23 mouse cellular contexts compared by ENCODE assay signal in the genomic region with DNA sequence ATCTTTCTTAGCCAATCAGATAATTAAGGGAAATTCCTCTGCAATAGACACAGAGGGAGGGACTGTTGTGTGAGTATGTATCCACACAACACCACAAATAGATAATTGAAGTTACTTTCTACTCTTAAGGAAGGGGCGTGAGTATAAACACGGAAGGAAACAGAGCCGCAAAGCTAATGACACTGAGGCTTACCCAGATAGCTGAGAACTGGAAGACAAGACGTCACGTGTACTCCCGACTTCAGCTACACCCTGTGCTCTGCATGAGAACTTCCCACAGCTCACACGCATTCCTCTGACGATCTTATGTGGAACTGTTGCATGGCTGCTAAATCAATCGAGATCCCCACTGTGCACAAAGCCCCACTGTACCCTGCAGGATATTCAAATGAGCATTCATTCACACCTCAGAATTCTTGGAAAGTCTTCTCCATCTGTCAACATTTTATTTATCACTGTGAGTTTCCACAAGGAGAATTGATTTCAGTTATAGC.
DNase-seq lines count a peak whose midpoint lies in the region; ATAC-seq and TF ChIP-seq lines count a peak whose summit lies in the region.
"Had no signal": no experiment of that assay in that cellular context is flagged by ENCODE, and none has a peak within 500 bp of the region (broad histone marks: within the 10 kb centered on the region; RNA-seq: fewer than 3 reads in every experiment).

No protein-coding gene starts in this region.

- peak; percentile 15 for DNase-seq in kidney, postnatal 0 days (ENCODE audit: low spot score)
- DNase-seq in kidney, postnatal 36 days, result no peak
- DNase-seq in R1 (ENCODE audit: low read depth, low spot score), result peak; percentile 59
- peak; percentile 49 for DNase-seq in brain, adult 2 months (ENCODE audit: low read depth, low spot score)
- peak; percentile 38 for DNase-seq in lung, postnatal 25 days (ENCODE audit: low spot score)
- DNase-seq in kidney, postnatal 25 days, result no peak
- DNase-seq: adrenal gland, adult 8-10 months; cerebellum, adult 9-11 months; embryo, embryonic 11 days; gastrocnemius, adult 2 months; heart, postnatal 10 days; kidney, adult 8-10 months; kidney, postnatal 4 days; right cerebral cortex, postnatal 4 days had no signal

- no peak overlapping the region for H3K9ac ChIP-seq in kidney, postnatal 0 days (ENCODE audit: low read depth, low read length)
- no peak overlapping the region for H3K9ac ChIP-seq in hindbrain, embryonic 12.5 days
- H3K9ac ChIP-seq: hindbrain, embryonic 14.5 days; limb, embryonic 13.5 days; liver, embryonic 15.5 days; midbrain, embryonic 15.5 days had no signal

- no peak for TF ChIP-seq CTCF in kidney, postnatal 0 days (IDR thresholded peaks at IDR 0.05; ENCODE audit: low read depth)

- ATAC-seq in kidney, postnatal 0 days (replicated peaks; ENCODE audit: low FRiP score, low read depth), result no peak
- ATAC-seq in hindbrain, embryonic 12.5 days (ENCODE audit: low FRiP score), result no peak
- ATAC-seq: midbrain, embryonic 15.5 days had no signal

- no peaks in the 10 kb centered on the region for H3K4me1 ChIP-seq in kidney, postnatal 0 days (replicated peaks; ENCODE audit: insufficient read depth, low read length)
- no peaks in the 10 kb centered on the region for H3K4me1 ChIP-seq in hindbrain, embryonic 12.5 days
- H3K4me1 ChIP-seq: limb, embryonic 13.5 days; liver, embryonic 15.5 days; megakaryocyte, embryonic 14.5 days; midbrain, embryonic 15.5 days had no signal

- no peaks in the 10 kb centered on the region for H3K9me3 ChIP-seq in kidney, postnatal 0 days (replicated peaks; ENCODE audit: low read length)
- peaks cover 6% of the 10 kb centered on the region for H3K9me3 ChIP-seq in hindbrain, embryonic 12.5 days (replicated peaks)
- H3K9me3 ChIP-seq: liver, embryonic 15.5 days; midbrain, embryonic 15.5 days had no signal

- WGBS in kidney, postnatal 0 days, result 73% methylated on average over 9 of the region's 9 CpGs
- 84% methylated on average over 9 of the region's 9 CpGs for WGBS in hindbrain, embryonic 12.5 days

- H3K27me3 ChIP-seq in kidney, postnatal 0 days (ENCODE audit: insufficient read depth, low read length), result no peaks in the 10 kb centered on the region
- H3K27me3 ChIP-seq in hindbrain, embryonic 12.5 days, result no peaks in the 10 kb centered on the region
- H3K27me3 ChIP-seq: limb, embryonic 13.5 days; liver, embryonic 15.5 days; megakaryocyte, embryonic 14.5 days; midbrain, embryonic 15.5 days had no signal

- H3K27ac ChIP-seq in kidney, postnatal 0 days, result no peak overlapping the region
- no peak overlapping the region for H3K27ac ChIP-seq in hindbrain, embryonic 12.5 days
- H3K27ac ChIP-seq: gastrocnemius, adult 2 months; hindbrain, embryonic 14.5 days; limb, embryonic 13.5 days; liver, embryonic 15.5 days; midbrain, embryonic 15.5 days; stomach, postnatal 0 days had no signal

- H3K36me3 ChIP-seq in kidney, postnatal 0 days (ENCODE audit: insufficient read depth, low read length), result no peaks in the 10 kb centered on the region
- no peaks in the 10 kb centered on the region for H3K36me3 ChIP-seq in hindbrain, embryonic 12.5 days
- H3K36me3 ChIP-seq: limb, embryonic 13.5 days; liver, embryonic 15.5 days; midbrain, embryonic 15.5 days had no signal

- no peak overlapping the region for H3K4me2 ChIP-seq in kidney, postnatal 0 days (ENCODE audit: low read length)
- H3K4me2 ChIP-seq in hindbrain, embryonic 12.5 days (replicated peaks), result no peak overlapping the region
- H3K4me2 ChIP-seq: heart, embryonic 11.5 days; hindbrain, embryonic 14.5 days; limb, embryonic 13.5 days; liver, embryonic 15.5 days; midbrain, embryonic 15.5 days had no signal

- no peak overlapping the region for H3K4me3 ChIP-seq in kidney, postnatal 0 days (replicated peaks; ENCODE audit: low read depth, low read length)
- H3K4me3 ChIP-seq in hindbrain, embryonic 12.5 days, result no peak overlapping the region
- H3K4me3 ChIP-seq: gastrocnemius, adult 2 months; limb, embryonic 13.5 days; liver, embryonic 15.5 days; megakaryocyte, embryonic 14.5 days; midbrain, embryonic 15.5 days; myocyte had no signal

Comparison
In these comparisons a context has a peak if more than half of its experiments do, and no peak if none do; other contexts are left out.
1. DNase-seq: peak in kidney, postnatal 0 days (single experiment), R1 (single experiment), brain, adult 2 months (single experiment) and lung, postnatal 25 days (single experiment); none in kidney, postnatal 36 days (0 of 2) and kidney, postnatal 25 days (0 of 2).